15 mouse cellular contexts compared by ENCODE assay signal in genomic region chr13:37561437-37561836, GRCm38 (mm10).
A peak's percentile ranks its signal among the peaks of the same experiment; 100 is the strongest.
DNase-seq lines count a peak whose midpoint lies in the region; ATAC-seq lines count a peak whose summit lies in the region.
"Had no signal": no experiment of that assay in that cellular context is flagged by ENCODE, and none has a peak within 500 bp of the region (broad histone marks: within the 10 kb centered on the region; RNA-seq: fewer than 3 reads in every experiment).

No protein-coding gene starts in this region.

- no peaks in the 10 kb centered on the region for H3K36me3 ChIP-seq in kidney, embryonic 16.5 days (ENCODE audit: insufficient read depth, low read length)
- H3K36me3 ChIP-seq in embryonic facial prominence, embryonic 13.5 days, result no peaks in the 10 kb centered on the region
- no peaks in the 10 kb centered on the region for H3K36me3 ChIP-seq in limb, embryonic 12.5 days

- no peak overlapping the region for H3K4me3 ChIP-seq in kidney, embryonic 16.5 days (ENCODE audit: low read length)
- H3K4me3 ChIP-seq in embryonic facial prominence, embryonic 13.5 days, result no peak overlapping the region
- H3K4me3 ChIP-seq in limb, embryonic 12.5 days (replicated peaks), result no peak overlapping the region
- H3K4me3 ChIP-seq: erythroblast, embryonic 14.5 days had no signal

- H3K27ac ChIP-seq in kidney, embryonic 16.5 days (ENCODE audit: low read length), result no peak overlapping the region
- H3K27ac ChIP-seq in embryonic facial prominence, embryonic 13.5 days, result peak overlapping the region; percentile 60
- peak overlapping the region; percentile 72 for H3K27ac ChIP-seq in limb, embryonic 12.5 days

- H3K4me2 ChIP-seq in kidney, embryonic 16.5 days (replicated peaks; ENCODE audit: low read depth, low read length), result no peak overlapping the region
- no peak overlapping the region for H3K4me2 ChIP-seq in embryonic facial prominence, embryonic 13.5 days
- peak overlapping the region; percentile 4; the same call in 1 of the 2 replicates for H3K4me2 ChIP-seq in limb, embryonic 12.5 days

- peak; percentile 74 for DNase-seq in gastrocnemius, adult 18-20 months (ENCODE audit: low spot score)
- DNase-seq in gastrocnemius, postnatal 10 days, result no peak
- no peak for DNase-seq in kidney, postnatal 10 days
- no peak for DNase-seq in frontal cortex, adult 2 months (ENCODE audit: extremely low spot score in 1 of 2, low spot score in 1 of 2)
- no peak for DNase-seq in right cerebral cortex, postnatal 25 days
- DNase-seq: B cell, adult 2 months; cerebellum, postnatal 25 days; kidney, adult 9 months; lung, postnatal 14 days; spleen, adult 18-20 months had no signal

- 33% methylated on average over 2 of the region's 2 CpGs for WGBS in kidney, embryonic 16.5 days
- 33% methylated on average over 2 of the region's 2 CpGs for WGBS in embryonic facial prominence, embryonic 13.5 days
- 20% methylated on average over 2 of the region's 2 CpGs for WGBS in limb, embryonic 12.5 days

- H3K4me1 ChIP-seq in kidney, embryonic 16.5 days (ENCODE audit: insufficient read depth, low read length), result peaks cover 32% of the 10 kb centered on the region
- peaks cover 38% of the 10 kb centered on the region for H3K4me1 ChIP-seq in embryonic facial prominence, embryonic 13.5 days
- H3K4me1 ChIP-seq in limb, embryonic 12.5 days (replicated peaks), result peaks cover 39% of the 10 kb centered on the region

- no peak overlapping the region for H3K9ac ChIP-seq in kidney, embryonic 16.5 days (replicated peaks; ENCODE audit: low read length)
- H3K9ac ChIP-seq in embryonic facial prominence, embryonic 13.5 days, result no peak overlapping the region
- no peak overlapping the region for H3K9ac ChIP-seq in limb, embryonic 12.5 days (replicated peaks)

- H3K27me3 ChIP-seq in kidney, embryonic 16.5 days (ENCODE audit: insufficient read depth, low read length), result no peaks in the 10 kb centered on the region
- no peaks in the 10 kb centered on the region for H3K27me3 ChIP-seq in embryonic facial prominence, embryonic 13.5 days
- H3K27me3 ChIP-seq in limb, embryonic 12.5 days, result no peaks in the 10 kb centered on the region

- peak; percentile 41; the same call in 1 of the 2 replicates for ATAC-seq in kidney, embryonic 16.5 days (ENCODE audit: low FRiP score, low TSS enrichment)
- ATAC-seq in embryonic facial prominence, embryonic 13.5 days (ENCODE audit: insufficient number of reproducible peaks, insufficient read depth, low FRiP score, low TSS enrichment, low read depth), result 0 out of 2 replicates have a peak, but pooled peaks have one; percentile 22
- no peak for ATAC-seq in limb, embryonic 12.5 days (ENCODE audit: insufficient number of reproducible peaks, insufficient read depth, low FRiP score, low TSS enrichment, low read depth)
- ATAC-seq: activated CD4-positive, CD25-positive, alpha-beta regulatory T cell, adult 4 months had no signal

- H3K9me3 ChIP-seq in kidney, embryonic 16.5 days (ENCODE audit: low read length), result no peaks in the 10 kb centered on the region
- no peaks in the 10 kb centered on the region for H3K9me3 ChIP-seq in embryonic facial prominence, embryonic 13.5 days
- no peaks in the 10 kb centered on the region for H3K9me3 ChIP-seq in limb, embryonic 12.5 days
